Mouse (Mus musculus) C2C12 (cell line): ENCODE measurements around the gene Tmem135. TPM values are rescaled to one million over a fixed set of nuclear protein-coding genes. Genes with fewer than 3 reads are reported as not detected.

ENCODE experiments used
- H3K27me3 ChIP-seq: one replicate; pipeline ENCODE4 v1.6.1; 2011; ENCODE audit not compliant: control insufficient read depth, insufficient read depth, insufficient read length
- H3K36me3 ChIP-seq: one replicate; pipeline ENCODE4 v1.6.1; 2011; ENCODE audit not compliant: control insufficient read depth, insufficient read depth
- H3K4me3 ChIP-seq: one replicate; pipeline ENCODE4 v1.5.1; 2011; ENCODE audit warnings: mild to moderate bottlenecking, control low read depth; ENCODE audit not compliant: poor library complexity, insufficient read depth, severe bottlenecking
- H3K79me2 ChIP-seq: one replicate; pipeline ENCODE4 v1.6.1; 2011; ENCODE audit not compliant: control insufficient read depth, insufficient read depth
- H3K79me3 ChIP-seq: one replicate; pipeline ENCODE4 v1.6.1; 2011; ENCODE audit warnings: low read depth, control low read depth
- H3ac ChIP-seq: one replicate; pipeline ENCODE3; 2011; ENCODE audit warnings: low read depth; ENCODE audit not compliant: control insufficient read depth, insufficient read length
- CEBPB ChIP-seq: IDR thresholded peaks from one replicate; pipeline ENCODE4 v1.6.1; 2011; ENCODE audit warnings: low read depth, mild to moderate bottlenecking, control low read depth, moderate library complexity
- CTCF ChIP-seq: IDR thresholded peaks from one replicate; pipeline ENCODE4 v1.5.1; 2011; ENCODE audit not compliant: control insufficient read depth, insufficient read depth, insufficient read length
- FOSL1 ChIP-seq: IDR thresholded peaks from one replicate; pipeline ENCODE4 v1.8.0; 2011; ENCODE audit warnings: mild to moderate bottlenecking, low read length; ENCODE audit not compliant: poor library complexity, insufficient read depth, severe bottlenecking
- MAX ChIP-seq: IDR thresholded peaks from one replicate; pipeline ENCODE4 v1.6.1; 2011; ENCODE audit warnings: mild to moderate bottlenecking, control low read depth
- MYOD1 ChIP-seq: IDR thresholded peaks from one replicate; pipeline ENCODE4 v1.6.1; 2011; ENCODE audit warnings: low read depth; ENCODE audit not compliant: control insufficient read depth, insufficient read length
- MYOG ChIP-seq: IDR thresholded peaks from one replicate; pipeline ENCODE4 v1.6.1; 2011; ENCODE audit not compliant: control insufficient read depth, insufficient read length; ENCODE audit errors: extremely low read depth
- USF1 ChIP-seq: IDR thresholded peaks from one replicate; pipeline ENCODE4 v1.6.1; 2011; ENCODE audit warnings: low read depth, mild to moderate bottlenecking, control low read depth, moderate library complexity
- polyA plus RNA-seq: library from polyadenylated mRNA; unstranded; fragments of >200 nt; fragmentation: generic; extraction: Trizol; gene quantifications from one replicate; pipeline ENCODE4 v1.2.1, GENCODE M21; 2012; ENCODE audit warnings: missing spikeins

Tmem135 gene
- polyA plus RNA-seq, 1 experiment: 4.5 TPM

DNA sequence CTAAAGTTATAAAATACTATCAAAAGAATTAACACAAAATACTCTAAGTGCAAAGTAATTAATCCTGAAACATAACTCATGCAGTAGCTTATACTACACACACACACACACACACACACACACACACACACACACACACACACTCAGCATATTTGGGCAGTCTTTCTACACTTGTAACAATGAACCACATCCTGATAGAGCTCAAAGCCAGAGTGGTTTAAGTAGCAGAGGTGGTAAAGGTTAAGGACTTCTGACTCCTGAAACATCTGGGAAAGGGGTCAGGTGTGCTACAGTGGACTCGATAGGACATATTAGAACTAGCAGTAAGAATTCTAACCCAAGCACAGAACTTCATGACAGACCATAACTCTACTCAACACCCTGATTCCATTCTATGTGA lies 181.4 kb downstream of the Tmem135 start:
- H3K36me3 ChIP-seq: no peaks in the 10 kb centered on the region
- H3K4me3 ChIP-seq: no peak overlapping the region
- TF ChIP-seq USF1 (no peak), FOSL1 (no peak), CTCF (no peak), MAX (no peak), MYOG (no peak), CEBPB (no peak), MYOD1 (no peak)
- no peaks in the 10 kb centered on the region for H3K79me3 ChIP-seq
- H3K27me3 ChIP-seq: no peaks in the 10 kb centered on the region
- H3ac ChIP-seq: no peak overlapping the region
- H3K79me2 ChIP-seq: no peaks in the 10 kb centered on the region

DNA sequence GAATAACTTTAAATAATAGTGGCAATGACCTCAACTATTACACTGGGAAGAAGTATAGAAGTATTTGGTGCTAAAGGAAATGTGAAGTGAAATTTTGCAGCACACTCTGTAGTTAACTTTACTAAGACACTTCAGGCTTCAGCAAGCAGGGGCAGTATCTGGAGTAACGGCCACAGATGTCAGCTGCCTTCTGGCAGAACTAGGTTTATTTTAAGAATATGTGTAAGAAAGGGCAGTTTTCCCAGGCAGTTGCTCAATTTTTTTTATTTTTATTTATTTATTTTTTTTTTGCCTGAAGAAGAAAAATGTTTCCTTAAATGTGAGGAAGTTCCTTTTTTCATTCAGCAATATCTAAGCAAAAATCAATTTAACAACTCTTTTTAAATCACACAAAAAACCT lies 187.4 kb downstream of the Tmem135 start:
- H3K4me3 ChIP-seq: no peak overlapping the region

DNA sequence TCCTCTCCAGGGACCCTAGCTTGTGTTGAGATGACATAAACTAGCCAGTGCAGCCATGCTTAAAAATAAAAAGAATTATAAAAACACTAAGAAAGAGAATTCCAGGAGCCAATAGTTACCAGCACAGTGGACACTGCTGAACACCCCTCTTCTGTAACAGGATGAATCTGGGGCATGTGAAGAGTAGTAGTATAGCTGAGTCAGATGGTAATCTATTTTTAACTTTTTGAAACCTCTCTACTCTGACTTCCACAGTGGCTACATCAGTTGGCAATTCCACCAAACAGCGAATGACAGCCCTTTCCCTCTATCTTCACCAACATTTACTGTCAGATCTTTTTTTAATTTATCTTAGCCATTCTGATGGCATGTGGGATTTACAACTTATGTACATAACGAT lies 187.9 kb downstream of the Tmem135 start:
- Histone ChIP-seq H3K27me3 (no peaks in the 10 kb centered on the region), H3K79me3 (no peaks in the 10 kb centered on the region), H3K79me2 (no peaks in the 10 kb centered on the region), H3K36me3 (no peaks in the 10 kb centered on the region), H3ac (no peak overlapping the region), H3K4me3 (no peak overlapping the region)
- TF ChIP-seq CTCF (no peak), MYOG (no peak), CEBPB (no peak), USF1 (no peak), MAX (no peak), MYOD1 (no peak), FOSL1 (no peak)

More for the DNA sequence above, 187.4 kb downstream of the Tmem135 start:
- TF ChIP-seq CEBPB: no peak
- no peak for TF ChIP-seq MYOD1
- TF ChIP-seq USF1: no peak
- no peak for TF ChIP-seq CTCF
- no peak for TF ChIP-seq MAX
- TF ChIP-seq FOSL1: no peak
- no peak for TF ChIP-seq MYOG
- Histone ChIP-seq H3K79me3 (no peaks in the 10 kb centered on the region), H3K79me2 (no peaks in the 10 kb centered on the region), H3K27me3 (no peaks in the 10 kb centered on the region), H3ac (no peak overlapping the region), H3K36me3 (no peaks in the 10 kb centered on the region)

DNA sequence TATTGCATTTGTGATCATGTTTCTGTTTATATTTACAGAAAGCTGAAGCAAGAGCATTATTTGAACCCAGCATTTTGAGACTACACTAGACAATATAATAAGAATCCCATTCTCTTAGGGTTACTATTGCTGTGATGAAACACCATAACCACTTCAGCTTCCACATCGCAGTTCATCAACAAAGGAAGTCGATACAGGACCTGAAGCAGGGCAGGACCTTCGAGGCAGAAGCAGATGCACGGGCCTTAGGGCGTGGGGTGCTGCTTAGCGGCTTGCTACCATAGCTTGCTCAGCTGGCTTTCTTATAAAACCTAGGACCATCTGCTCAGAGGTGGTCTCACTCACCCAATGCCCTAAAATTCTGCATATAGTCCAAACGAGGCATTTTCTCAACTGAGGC lies 188.3 kb downstream of the Tmem135 start:
- Histone ChIP-seq H3K27me3 (no peaks in the 10 kb centered on the region), H3K4me3 (no peak overlapping the region), H3K79me2 (no peaks in the 10 kb centered on the region), H3K79me3 (no peaks in the 10 kb centered on the region), H3K36me3 (no peaks in the 10 kb centered on the region), H3ac (no peak overlapping the region)
- TF ChIP-seq CEBPB (no peak), MYOD1 (no peak), MYOG (no peak), USF1 (no peak)

DNA sequence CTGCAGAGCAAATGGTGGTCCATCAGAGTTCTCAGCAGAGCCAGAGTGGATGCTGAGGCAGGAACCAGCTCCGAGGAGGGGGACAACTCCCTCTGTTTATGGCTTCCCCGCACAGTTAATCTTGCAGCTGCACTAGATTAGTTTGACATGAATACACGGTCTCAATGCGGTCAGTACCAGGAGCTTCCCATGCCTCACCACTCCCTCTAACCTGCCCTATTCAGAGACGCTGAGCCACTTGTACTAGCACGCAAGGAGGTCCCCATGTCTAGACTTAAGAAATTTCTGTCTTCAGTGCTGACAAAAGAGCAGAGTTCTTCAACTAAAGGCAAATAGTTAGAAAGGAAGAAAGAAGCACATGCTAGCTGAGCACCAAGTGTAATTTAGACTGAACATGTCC lies 193.5 kb downstream of the Tmem135 start:
- no peaks in the 10 kb centered on the region for H3K79me2 ChIP-seq
- no peaks in the 10 kb centered on the region for H3K79me3 ChIP-seq
- no peaks in the 10 kb centered on the region for H3K36me3 ChIP-seq
- TF ChIP-seq MYOG (no peak), CEBPB (no peak), MAX (no peak), FOSL1 (no peak), USF1 (no peak), MYOD1 (no peak)
- no peaks in the 10 kb centered on the region for H3K27me3 ChIP-seq
- no peak overlapping the region for H3ac ChIP-seq
- no peak overlapping the region for H3K4me3 ChIP-seq

DNA sequence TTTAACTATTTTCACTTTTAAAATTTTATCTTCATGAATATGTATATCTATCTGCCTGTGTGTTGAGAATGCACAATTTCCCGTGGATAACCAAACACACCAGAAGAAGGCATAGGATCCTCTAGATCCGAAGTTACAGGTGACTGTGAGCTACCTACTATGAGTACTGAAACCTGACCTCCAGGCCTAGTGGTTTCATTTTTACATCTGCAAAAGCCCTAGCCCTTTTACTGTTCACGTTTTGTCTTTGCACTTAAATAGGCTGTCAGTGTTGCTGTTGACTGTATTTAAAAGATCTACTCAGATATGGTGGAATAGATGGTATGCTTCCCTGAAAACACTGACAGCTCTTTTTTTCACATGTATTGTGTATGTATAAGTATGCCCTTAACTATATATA lies 197.9 kb downstream of the Tmem135 start:
- H3K27me3 ChIP-seq: no peaks in the 10 kb centered on the region
- no peaks in the 10 kb centered on the region for H3K79me2 ChIP-seq
- TF ChIP-seq CTCF (no peak), MAX (no peak), CEBPB (no peak), MYOG (no peak), USF1 (no peak), MYOD1 (no peak), FOSL1 (no peak)
- H3K4me3 ChIP-seq: no peak overlapping the region
- H3K79me3 ChIP-seq: no peaks in the 10 kb centered on the region
- no peak overlapping the region for H3ac ChIP-seq
- no peaks in the 10 kb centered on the region for H3K36me3 ChIP-seq
